Mouse (Mus musculus) MEL (cell line): ENCODE results near the gene Tbc1d9. TPM values are rescaled to one million over a fixed set of nuclear protein-coding genes. Genes with fewer than 3 reads are reported as not detected.

Experiments used
- DNase-seq: peaks from one replicate; pipeline ENCODE4 v3.0.0; 2011; ENCODE audit warnings: low read depth, low spot score
- H3K27ac ChIP-seq: 2 replicates; pipeline ENCODE4 v1.5.1; 2012; ENCODE audit warnings: low read depth, mild to moderate bottlenecking, control low read depth, low read length, moderate library complexity; ENCODE audit not compliant: control insufficient read depth
- H3K27me3 ChIP-seq, 2 experiments: fragments of 150-350 bp in 1 of 2; sonication (generic) in 1 of 2; 2 replicates each; pipeline ENCODE4 v1.6.1; 2012; ENCODE audit warnings: low read length in 2 of 2, mild to moderate bottlenecking in 2 of 2, improper control_type of control experiment in 1 of 2, moderate library complexity in 1 of 2; ENCODE audit not compliant: insufficient read depth in 2 of 2, control insufficient read depth in 1 of 2
- H3K36me3 ChIP-seq, 2 experiments: 2 replicates each; pipeline ENCODE4 v1.6.1; 2012 to 2014; ENCODE audit warnings: low read length in 2 of 2, improper control_type of control experiment in 1 of 2, inconsistent platforms in 1 of 2, mild to moderate bottlenecking in 1 of 2; ENCODE audit not compliant: insufficient read depth in 2 of 2, control insufficient read depth in 1 of 2
- H3K4me1 ChIP-seq, 2 experiments: fragments of 150-350 bp in 1 of 2; sonication (generic) in 1 of 2; 2 replicates each; pipeline ENCODE4 v1.6.1; 2012; ENCODE audit warnings: low read length in 2 of 2, improper control_type of control experiment in 1 of 2, mild to moderate bottlenecking in 1 of 2; ENCODE audit not compliant: insufficient read depth in 2 of 2, control insufficient read depth in 1 of 2
- H3K4me3 ChIP-seq, 2 experiments: fragments of 150-350 bp in 1 of 2; sonication (generic) in 1 of 2; 2 replicates each; pipeline ENCODE4 v1.5.1; 2012; ENCODE audit warnings: low read depth in 2 of 2, low read length in 2 of 2, mild to moderate bottlenecking in 2 of 2, moderate library complexity in 2 of 2, control low read depth in 1 of 2, improper control_type of control experiment in 1 of 2; ENCODE audit not compliant: control insufficient read depth in 1 of 2, insufficient read depth in 1 of 2
- H3K79me2 ChIP-seq: 2 replicates; pipeline ENCODE4 v1.6.1; 2012; ENCODE audit warnings: mild to moderate bottlenecking, low read length, moderate library complexity; ENCODE audit not compliant: control insufficient read depth, poor library complexity, insufficient read depth
- H3K9ac ChIP-seq: 2 replicates; pipeline ENCODE4 v1.6.1; 2012; ENCODE audit warnings: low read depth, mild to moderate bottlenecking, control low read depth, low read length, moderate library complexity; ENCODE audit not compliant: control insufficient read depth, poor library complexity, severe bottlenecking
- H3K9me3 ChIP-seq: fragments of 150-350 bp; sonication (generic); replicated peaks from 2 replicates; pipeline ENCODE4 v1.6.1; 2012; ENCODE audit warnings: mild to moderate bottlenecking, low read length, improper control_type of control experiment, moderate library complexity; ENCODE audit not compliant: insufficient read depth
- CHD1 ChIP-seq: IDR thresholded peaks from 2 replicates; pipeline ENCODE4 v1.6.1; 2012; ENCODE audit warnings: low read depth, mild to moderate bottlenecking, inconsistent platforms, low read length, improper control_type of control experiment
- CHD2 ChIP-seq: IDR thresholded peaks from 2 replicates; pipeline ENCODE4 v1.6.1; 2011; ENCODE audit warnings: low read length, improper control_type of control experiment
- CTCF ChIP-seq, 3 experiments: IDR thresholded peaks in 2 of 3; conservative IDR thresholded peaks in 1 of 3; 2 replicates each; pipeline ENCODE4 v1.5.1; 2011 to 2012; ENCODE audit warnings: low read length in 3 of 3, low read depth in 2 of 3, mild to moderate bottlenecking in 2 of 3, improper control_type of control experiment in 1 of 3, inconsistent platforms in 1 of 3, mixed read lengths in 1 of 3, moderate library complexity in 1 of 3; ENCODE audit not compliant: control insufficient read depth in 1 of 3, insufficient read depth in 1 of 3, poor library complexity in 1 of 3, severe bottlenecking in 1 of 3
- E2F4 ChIP-seq: IDR thresholded peaks from 2 replicates; pipeline ENCODE4 v1.6.1; 2011; ENCODE audit warnings: low read depth, low read length, improper control_type of control experiment, borderline replicate concordance
- EP300 ChIP-seq, 2 experiments: IDR thresholded peaks; 2 replicates each; pipeline ENCODE4 v1.6.1; 2011; ENCODE audit warnings: improper control_type of control experiment in 2 of 2, low read length in 2 of 2, low read depth in 1 of 2, mild to moderate bottlenecking in 1 of 2
- ETS1 ChIP-seq: IDR thresholded peaks from 2 replicates; pipeline ENCODE4 v1.6.1; 2012; ENCODE audit warnings: low read depth, mild to moderate bottlenecking, inconsistent platforms, low read length, improper control_type of control experiment, moderate library complexity
- GABPA ChIP-seq: IDR thresholded peaks from 2 replicates; pipeline ENCODE4 v1.6.1; 2012; ENCODE audit warnings: low read depth, mild to moderate bottlenecking, inconsistent platforms, low read length, improper control_type of control experiment, moderate library complexity
- HCFC1 ChIP-seq: IDR thresholded peaks from 2 replicates; pipeline ENCODE4 v1.6.1; 2012; ENCODE audit warnings: low read depth, mild to moderate bottlenecking, inconsistent platforms, low read length, improper control_type of control experiment, moderate library complexity
- MAX ChIP-seq: IDR thresholded peaks from 2 replicates; pipeline ENCODE4 v1.6.1; 2011; ENCODE audit warnings: low read length, improper control_type of control experiment
- MEF2A ChIP-seq: IDR thresholded peaks from 2 replicates; pipeline ENCODE4 v1.6.1; 2014; ENCODE audit warnings: low read depth, mild to moderate bottlenecking, inconsistent platforms, low read length, improper control_type of control experiment; ENCODE audit not compliant: poor library complexity, insufficient replicate concordance, severe bottlenecking; ENCODE audit errors: extremely low read depth
- MXI1 ChIP-seq: IDR thresholded peaks from 2 replicates; pipeline ENCODE4 v1.6.1; 2011; ENCODE audit warnings: mild to moderate bottlenecking, low read depth, low read length, improper control_type of control experiment
- MYB ChIP-seq: IDR thresholded peaks from 2 replicates; pipeline ENCODE4 v1.6.1; 2011; ENCODE audit warnings: mild to moderate bottlenecking, low read depth, low read length, improper control_type of control experiment
- POLR2A ChIP-seq, 2 experiments: IDR thresholded peaks; 2 replicates each; pipeline ENCODE4 v1.6.1; 2011 to 2012; ENCODE audit warnings: low read length in 2 of 2, mild to moderate bottlenecking in 2 of 2, control low read depth in 1 of 2, improper control_type of control experiment in 1 of 2, low read depth in 1 of 2, moderate library complexity in 1 of 2; ENCODE audit not compliant: control insufficient read depth in 1 of 2, insufficient read depth in 1 of 2, poor library complexity in 1 of 2
- POLR2AphosphoS2 ChIP-seq: IDR thresholded peaks from 2 replicates; pipeline ENCODE4 v1.6.1; 2011; ENCODE audit warnings: low read length, improper control_type of control experiment
- RCOR1 ChIP-seq: IDR thresholded peaks from 2 replicates; pipeline ENCODE4 v1.6.1; 2012; ENCODE audit warnings: low read depth, mild to moderate bottlenecking, inconsistent platforms, low read length, improper control_type of control experiment
- TAL1 ChIP-seq: IDR thresholded peaks from 2 replicates; pipeline ENCODE4 v1.6.1; 2012; ENCODE audit warnings: mild to moderate bottlenecking, inconsistent platforms, low read length, moderate library complexity, mixed read lengths
- TBP ChIP-seq: IDR thresholded peaks from 2 replicates; pipeline ENCODE4 v1.8.0; 2011; ENCODE audit warnings: low read depth, low read length, improper control_type of control experiment
- TCF12 ChIP-seq: IDR thresholded peaks from 2 replicates; pipeline ENCODE4 v1.6.1; 2014; ENCODE audit warnings: low read depth, mild to moderate bottlenecking, inconsistent platforms, low read length, improper control_type of control experiment, moderate library complexity
- USF2 ChIP-seq, 2 experiments: IDR thresholded peaks; 2 replicates each; pipeline ENCODE4 v1.6.1; 2011 to 2012; ENCODE audit warnings: improper control_type of control experiment in 2 of 2, low read length in 2 of 2, borderline replicate concordance in 1 of 2, inconsistent platforms in 1 of 2, low read depth in 1 of 2, mild to moderate bottlenecking in 1 of 2; ENCODE audit not compliant: insufficient read depth in 1 of 2
- polyA plus RNA-seq, 2 experiments: library from polyadenylated mRNA; stranded (reverse) in 1 of 2; unstranded in 1 of 2; fragments of >175 nt in 1 of 2; fragments of >200 nt in 1 of 2; gene quantifications; 2 replicates each; pipeline versions ENCODE4 v1.2.1 to v1.2.4; 2012; ENCODE audit warnings: low replicate concordance in 2 of 2, low read depth in 1 of 2; ENCODE audit not compliant: insufficient read length in 2 of 2, insufficient read depth in 1 of 2, missing spikeins in 1 of 2
- total RNA-seq: library from RNA; depleted of rRNA; stranded (reverse); fragments of 300-350 nt; gene quantifications from 2 replicates; pipeline ENCODE4 v1.2.3, GENCODE M21; 2012

Tbc1d9 gene
- total and polyA plus RNA-seq, 3 experiments: not detected

DNA sequence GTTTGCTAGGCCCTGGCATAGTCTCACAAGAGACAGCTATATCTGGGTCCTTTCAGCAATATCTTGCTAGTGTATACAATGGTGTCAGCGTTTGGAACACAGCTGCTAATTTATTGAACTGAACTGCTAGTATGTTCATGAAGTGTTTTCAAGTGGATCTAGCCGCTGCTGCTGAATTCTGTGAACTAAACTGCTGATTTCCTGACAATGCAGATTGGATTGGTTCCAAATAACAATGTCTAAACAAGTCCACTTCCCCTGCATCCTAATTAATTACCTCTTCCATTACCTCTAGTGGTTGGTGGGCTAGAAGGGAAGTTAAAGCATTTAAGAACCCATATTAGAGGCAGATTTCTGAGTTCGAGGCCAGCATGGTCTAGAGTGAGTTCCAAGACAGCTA, 19.7 kb upstream of the Tbc1d9 start:
- Histone ChIP-seq H3K79me2 (no peaks in the 10 kb centered on the region), H3K27me3 (no peaks in the 10 kb centered on the region), H3K9ac (no peak overlapping the region), H3K9me3 (no peaks in the 10 kb centered on the region), H3K27ac (no peak overlapping the region), H3K4me1 (no peaks in the 10 kb centered on the region), H3K36me3 (no peaks in the 10 kb centered on the region), H3K4me3 (no peak overlapping the region)
- TF ChIP-seq E2F4: no peak
- TF ChIP-seq POLR2AphosphoS2: no peak
- no peak for TF ChIP-seq HCFC1
- no peak for TF ChIP-seq CHD1
- TF ChIP-seq MXI1: no peak
- TF ChIP-seq EP300 (IDR thresholded peaks at IDR 0.05; ENCODE audit: low read depth in 1 of 2, low read length in 2 of 2): no peak
- TF ChIP-seq USF2 (IDR thresholded peaks at IDR 0.05; ENCODE audit: borderline replicate concordance in 1 of 2, insufficient read depth in 1 of 2, low read depth in 1 of 2, low read length in 2 of 2): no peak
- no peak for TF ChIP-seq MAX
- no peak for DNase-seq

GRCm38 (mm10) chr8:83149124-83149523, 16.0 kb upstream of the Tbc1d9 start:
- Histone ChIP-seq H3K36me3 (no peaks in the 10 kb centered on the region), H3K9ac (no peak overlapping the region), H3K4me3 (no peak overlapping the region), H3K79me2 (no peaks in the 10 kb centered on the region), H3K4me1 (no peaks in the 10 kb centered on the region), H3K9me3 (no peaks in the 10 kb centered on the region), H3K27ac (no peak overlapping the region), H3K27me3 (no peaks in the 10 kb centered on the region)
- no peak for DNase-seq
- TF ChIP-seq TAL1 (no peak), GABPA (no peak), CTCF (IDR thresholded peaks at IDR 0.05 in 2 of 3, conservative IDR thresholded peaks at IDR 0.05 in 1 of 3; ENCODE audit: control insufficient read depth in 1 of 3, insufficient read depth in 1 of 3, low read depth in 2 of 3, low read length in 3 of 3, poor library complexity in 1 of 3, severe bottlenecking in 1 of 3) (no peak), POLR2A (IDR thresholded peaks at IDR 0.05; ENCODE audit: control insufficient read depth in 1 of 2, insufficient read depth in 1 of 2, low read depth in 1 of 2, low read length in 2 of 2, poor library complexity in 1 of 2) (no peak), CHD1 (no peak), TCF12 (no peak), RCOR1 (no peak), ETS1 (no peak), MYB (no peak), CHD2 (no peak), TBP (no peak), MEF2A (no peak)
